ENCODE assay signal across 15 mouse cellular contexts in genomic region chr11:62026345-62026815, GRCm38 (mm10).
DNase-seq lines count a peak whose midpoint lies in the region; ATAC-seq and TF ChIP-seq lines count a peak whose summit lies in the region.
"Had no signal": no experiment of that assay in that cellular context is flagged by ENCODE, and none has a peak within 500 bp of the region (broad histone marks: within the 10 kb centered on the region; RNA-seq: fewer than 3 reads in every experiment).

No protein-coding gene starts in this region.

- H3K27ac ChIP-seq in hindbrain, embryonic 14.5 days: no peak overlapping the region
- no peak overlapping the region for H3K27ac ChIP-seq in hindbrain, embryonic 10.5 days
- no peak overlapping the region for H3K27ac ChIP-seq in left cerebral cortex, adult 2 months
- H3K27ac ChIP-seq: heart, embryonic 13.5 days; hindbrain, embryonic 12.5 days had no signal

- 78% methylated on average over 4 of the region's 4 CpGs for WGBS in hindbrain, embryonic 14.5 days
- 90% methylated on average over 4 of the region's 4 CpGs for WGBS in hindbrain, embryonic 10.5 days

- no peaks in the 10 kb centered on the region for H3K27me3 ChIP-seq in hindbrain, embryonic 14.5 days (ENCODE audit: control insufficient read depth, insufficient read depth, low read length)
- no peaks in the 10 kb centered on the region for H3K27me3 ChIP-seq in hindbrain, embryonic 10.5 days (ENCODE audit: insufficient read depth, poor library complexity, severe bottlenecking)
- H3K27me3 ChIP-seq: heart, embryonic 13.5 days; hindbrain, embryonic 12.5 days had no signal

- no peaks in the 10 kb centered on the region for H3K36me3 ChIP-seq in hindbrain, embryonic 14.5 days (replicated peaks; ENCODE audit: control insufficient read depth, insufficient read depth)
- H3K36me3 ChIP-seq in hindbrain, embryonic 10.5 days: no peaks in the 10 kb centered on the region
- H3K36me3 ChIP-seq: heart, embryonic 13.5 days; hindbrain, embryonic 12.5 days had no signal

- no peak overlapping the region for H3K4me3 ChIP-seq in hindbrain, embryonic 14.5 days (replicated peaks; ENCODE audit: low read length)
- H3K4me3 ChIP-seq in hindbrain, embryonic 10.5 days: no peak overlapping the region
- H3K4me3 ChIP-seq in left cerebral cortex, adult 2 months: no peak overlapping the region
- H3K4me3 ChIP-seq: erythroblast, embryonic 14.5 days; heart, embryonic 13.5 days; hindbrain, embryonic 12.5 days had no signal

- no peak for TF ChIP-seq POLR2A in brain, embryonic 14.5 days (IDR thresholded peaks at IDR 0.05; ENCODE audit: borderline replicate concordance, extremely low read depth, insufficient read depth, insufficient read length, poor library complexity, severe bottlenecking)

- no peak for TF ChIP-seq CTCF in left cerebral cortex, adult 2 months (IDR thresholded peaks at IDR 0.05)
- TF ChIP-seq CTCF in brain, embryonic 14.5 days (IDR thresholded peaks at IDR 0.05; ENCODE audit: borderline replicate concordance, extremely low read depth, insufficient read depth, insufficient read length): no peak

- ATAC-seq in hindbrain, embryonic 14.5 days (ENCODE audit: low FRiP score): no peak
- no peak for ATAC-seq in granulocyte monocyte progenitor cell, adult 5-6 weeks (replicated peaks; ENCODE audit: poor library complexity, severe bottlenecking)

- intact Hi-C loops in left cerebral cortex, postnatal 4 days (cut with DNase I): no loop called here
- intact Hi-C loops in left cerebral cortex, adult 2 months (cut with DNase I): no loop called here

- H3K9ac ChIP-seq in hindbrain, embryonic 14.5 days: no peak overlapping the region
- H3K9ac ChIP-seq: heart, embryonic 13.5 days; hindbrain, embryonic 12.5 days had no signal

- H3K4me2 ChIP-seq in hindbrain, embryonic 14.5 days (replicated peaks): no peak overlapping the region
- H3K4me2 ChIP-seq: heart, embryonic 13.5 days; hindbrain, embryonic 12.5 days; liver, embryonic 11.5 days had no signal

- H3K4me1 ChIP-seq in hindbrain, embryonic 14.5 days (replicated peaks; ENCODE audit: control insufficient read depth, insufficient read depth, low read length): peaks cover 6% of the 10 kb centered on the region
- H3K4me1 ChIP-seq in hindbrain, embryonic 10.5 days (replicated peaks): peaks cover 34% of the 10 kb centered on the region

- DNase-seq in hindbrain, embryonic 14.5 days (ENCODE audit: low spot score): peak; percentile 48
- no peak for DNase-seq in hindbrain, embryonic 10.5 days (ENCODE audit: low spot score)
- DNase-seq in left cerebral cortex, postnatal 4 days: peak; percentile 72
- no peak for DNase-seq in left cerebral cortex, adult 2 months (ENCODE audit: extremely low spot score in 1 of 2, low spot score in 2 of 2)
- DNase-seq in brain, embryonic 14.5 days (ENCODE audit: low read depth): peak; percentile 58
- peak; percentile 94 for DNase-seq in cerebellum, adult 9-10 months
- no peak for DNase-seq in adrenal gland, postnatal 14 days
- DNase-seq: embryo, embryonic 11 days; lung, postnatal 4 days had no signal

- no peaks in the 10 kb centered on the region for H3K9me3 ChIP-seq in hindbrain, embryonic 14.5 days (ENCODE audit: control insufficient read depth, low read length)
- H3K9me3 ChIP-seq in hindbrain, embryonic 10.5 days: no peaks in the 10 kb centered on the region
- H3K9me3 ChIP-seq: G1E; heart, embryonic 13.5 days; hindbrain, embryonic 12.5 days had no signal

Comparison
In these comparisons a context has a peak if more than half of its experiments do, and no peak if none do; other contexts are left out.
1. DNase-seq: peak in hindbrain, embryonic 14.5 days (single experiment), left cerebral cortex, postnatal 4 days (single experiment), brain, embryonic 14.5 days (single experiment) and cerebellum, adult 9-10 months (single experiment); none in hindbrain, embryonic 10.5 days (single experiment), left cerebral cortex, adult 2 months (0 of 2) and adrenal gland, postnatal 14 days (single experiment).